Mouse (Mus musculus) adrenal gland, postnatal 14 days (tissue): ENCODE measurements around the gene Unc119. TPM values are rescaled to one million over a fixed set of nuclear protein-coding genes. Genes with fewer than 3 reads are reported as not detected.

Experiments used
- DNase-seq: peaks from one replicate; pipeline ENCODE4 v3.0.0; 2021; ENCODE audit warnings: mixed read lengths
- total RNA-seq: library from RNA; stranded (reverse); gene quantifications from 2 replicates; pipeline ENCODE4 v1.2.3, GENCODE M21; 2021

Gene Unc119
- total RNA-seq, 1 experiment from 2014 or later = 26.8 TPM

DNA sequence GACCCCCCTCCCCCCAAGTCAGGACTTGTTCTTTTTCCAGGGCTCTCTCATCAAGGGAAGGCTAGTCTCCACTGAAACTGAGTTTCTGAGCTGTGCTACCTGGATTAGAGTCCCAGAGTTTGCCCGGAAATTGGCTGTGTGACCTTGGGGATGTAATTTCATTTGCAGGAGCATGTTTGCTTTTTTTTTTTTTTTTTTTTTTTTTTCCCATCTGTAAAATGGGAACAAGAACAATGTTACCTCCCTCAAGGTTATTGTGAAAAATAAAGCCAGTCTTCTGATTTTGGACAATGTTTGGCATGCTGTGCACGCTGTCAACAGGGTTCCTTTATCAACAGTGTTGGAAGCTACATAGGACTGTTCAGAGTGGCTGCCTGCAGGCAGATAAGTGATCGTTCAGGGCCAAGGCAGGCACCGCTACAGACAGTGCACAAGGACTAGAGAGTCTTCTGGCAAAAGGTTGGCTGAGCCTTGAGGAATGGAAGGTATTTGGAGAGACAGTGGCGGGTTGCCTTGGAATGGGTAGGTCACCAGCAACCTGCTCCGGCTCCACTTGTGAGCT, 1.1 kb downstream of the Unc119 start:
- DNase-seq = no peak

- DNase-seq = peak; percentile 79
Observed at GRCm38 (mm10) chr11:78344890-78345715, 1.8 kb downstream of the Unc119 start.

DNA sequence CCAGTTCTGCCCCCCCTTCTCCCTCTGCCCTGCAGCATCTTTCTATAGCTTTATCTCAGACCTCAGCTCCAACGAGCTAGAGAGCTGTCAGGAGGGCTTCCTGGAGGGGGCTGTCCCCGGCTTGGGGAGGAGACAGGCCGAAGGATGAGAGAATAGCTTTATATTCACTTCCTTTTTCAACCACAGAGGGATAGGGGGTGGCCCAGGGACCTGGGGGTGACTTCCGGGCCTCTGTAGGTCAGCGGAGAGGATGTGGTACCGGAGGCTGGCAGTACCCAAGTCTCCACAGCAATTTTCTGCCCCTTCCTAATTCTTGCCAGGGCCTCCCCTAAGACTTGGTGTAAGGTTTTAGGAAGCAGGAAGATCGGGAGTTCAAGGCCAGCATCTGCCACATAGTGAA, 2.5 kb downstream of the Unc119 start:
- peak; percentile 30 for DNase-seq

DNA sequence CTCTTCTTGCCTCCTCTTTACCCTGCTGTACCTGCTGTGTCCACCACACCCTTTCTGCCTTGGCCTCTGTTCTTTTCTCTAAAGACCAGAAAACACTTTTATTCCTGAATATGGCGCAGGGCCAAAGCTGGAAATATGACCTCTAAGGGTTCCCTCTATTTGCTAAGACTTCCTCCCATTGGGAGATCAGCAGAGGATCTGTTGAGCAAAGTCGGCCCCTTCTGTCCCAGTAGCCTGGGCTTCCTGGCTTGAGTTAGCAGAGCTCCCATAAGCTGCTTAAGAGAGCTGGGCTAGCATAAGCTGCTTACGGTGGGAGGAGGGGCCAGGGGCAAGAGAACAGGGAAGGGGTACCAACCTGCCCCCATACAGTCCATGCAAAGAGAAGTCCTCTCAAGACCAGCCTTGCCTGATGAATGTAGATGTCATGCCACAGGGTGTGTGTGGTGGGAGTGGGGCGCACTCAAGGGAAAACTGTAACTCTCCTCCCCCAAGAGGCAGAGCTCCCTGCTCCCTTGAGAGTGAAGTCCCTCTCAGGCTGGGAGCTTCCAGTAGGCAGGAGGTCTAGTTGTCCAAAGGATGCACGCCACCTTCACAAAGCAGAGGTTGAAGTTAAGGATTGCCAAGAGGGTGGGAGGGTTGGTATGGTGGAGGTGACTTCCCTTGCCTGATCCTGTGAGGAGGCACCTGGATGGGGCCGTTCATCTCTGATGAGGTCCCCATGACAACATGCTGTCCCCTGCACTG, 3.2 kb downstream of the Unc119 start:
- peak; percentile 57 for DNase-seq

DNA sequence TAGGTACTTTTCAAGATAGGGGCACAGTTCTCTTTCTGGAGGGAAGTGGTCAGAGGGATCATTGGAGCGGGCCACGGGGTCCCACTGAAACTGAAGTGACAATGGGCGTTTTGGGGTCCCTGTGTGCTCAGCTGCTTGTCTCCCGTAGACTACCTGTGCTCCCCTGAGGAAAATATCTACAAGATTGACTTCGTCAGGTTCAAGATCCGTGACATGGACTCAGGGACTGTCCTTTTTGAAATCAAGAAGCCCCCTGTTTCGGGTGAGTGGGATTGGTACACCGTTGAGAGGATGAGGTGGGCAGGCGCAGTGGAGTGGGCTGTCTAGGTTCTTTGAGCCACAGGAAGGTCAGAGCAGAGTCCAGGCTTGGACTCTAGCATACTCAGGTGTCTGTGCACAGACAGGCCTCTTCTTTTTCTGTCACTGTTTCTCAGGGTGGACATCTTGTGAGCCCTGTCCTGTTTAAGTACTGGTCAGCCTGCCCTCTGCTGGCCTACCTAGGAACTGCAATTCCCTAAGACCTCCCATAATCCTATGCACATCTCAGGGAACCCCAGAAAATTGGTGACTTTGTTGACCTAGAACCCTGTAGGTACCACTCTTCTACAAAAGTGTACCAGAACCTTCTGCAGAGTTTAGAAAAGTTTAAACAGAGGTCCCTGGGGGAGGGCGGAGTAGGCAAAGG, 3.9 kb downstream of the Unc119 start:
- DNase-seq = peak; percentile 84

GRCm38 (mm10) chr11:78347908-78348307, 4.6 kb downstream of the Unc119 start:
- DNase-seq = no peak

GRCm38 (mm10) chr11:78348474-78348873, 5.2 kb downstream of the Unc119 start:
- no peak for DNase-seq

DNA sequence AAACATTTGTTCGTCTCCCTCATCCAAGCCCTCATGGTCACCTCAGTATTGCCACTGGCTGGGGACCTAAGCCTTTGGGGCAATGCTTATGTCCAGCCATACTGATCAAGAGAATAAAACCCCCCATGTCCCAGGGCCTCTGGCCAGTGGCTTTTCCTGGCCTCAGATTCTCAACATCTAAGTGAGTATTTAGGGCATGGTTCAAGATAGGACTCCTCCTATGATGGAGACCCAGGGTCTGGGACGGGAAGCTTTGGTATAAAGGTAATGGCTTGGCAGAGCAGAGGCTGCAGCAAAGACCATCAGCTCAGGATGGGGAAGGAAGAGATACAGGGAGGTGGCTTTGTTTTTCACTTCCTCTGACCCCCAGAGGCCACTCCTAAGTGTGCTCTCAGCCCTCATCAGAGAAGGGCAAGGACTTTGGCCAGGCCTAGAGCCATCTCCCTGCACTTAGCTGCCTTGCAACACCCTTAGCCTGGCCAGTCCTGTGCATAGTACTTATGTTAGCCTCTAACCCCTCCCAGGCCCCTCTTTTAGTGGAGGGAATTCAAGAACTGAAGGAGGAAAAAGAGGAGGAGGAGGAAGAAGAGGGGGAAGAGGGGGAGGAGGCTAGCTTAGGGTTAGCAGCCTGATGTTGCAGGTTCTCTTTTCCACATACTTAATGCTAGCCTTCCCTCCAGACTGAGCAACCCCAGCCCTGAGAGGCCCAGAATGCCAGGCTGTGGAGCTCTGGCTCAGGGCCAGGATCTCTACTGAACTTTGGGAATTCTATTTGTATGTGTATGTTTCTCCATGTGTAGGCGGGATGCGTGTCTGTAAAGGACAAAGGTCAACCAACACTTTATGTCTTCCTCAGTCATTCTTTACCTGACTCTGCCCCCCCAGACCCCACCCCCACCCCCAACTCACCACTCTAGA, 6.4 kb downstream of the Unc119 start:
- DNase-seq = no peak

- DNase-seq = peak; percentile 10
Observed at GRCm38 (mm10) chr11:78353081-78353480, 9.8 kb downstream of the Unc119 start.

DNA sequence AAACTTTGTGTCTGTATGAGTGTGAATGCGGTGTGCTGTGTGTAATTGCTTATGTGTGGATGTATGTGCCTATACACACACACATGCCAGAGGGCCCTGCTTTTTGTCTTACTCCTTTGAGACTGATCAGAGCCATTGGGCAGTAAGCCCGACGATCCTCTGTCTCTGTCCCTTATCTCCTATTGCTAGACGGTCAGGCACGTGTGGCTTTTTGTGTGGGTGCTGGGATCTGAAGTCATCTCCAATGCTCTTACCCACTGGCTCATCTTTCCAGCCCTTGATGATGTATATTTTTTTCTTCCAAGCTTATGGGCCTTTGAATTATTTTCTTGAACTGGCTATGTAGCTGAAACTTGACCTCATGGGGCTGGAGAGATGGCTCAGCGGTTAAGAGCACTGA, 11.6 kb downstream of the Unc119 start:
- DNase-seq = peak; percentile 1

DNA sequence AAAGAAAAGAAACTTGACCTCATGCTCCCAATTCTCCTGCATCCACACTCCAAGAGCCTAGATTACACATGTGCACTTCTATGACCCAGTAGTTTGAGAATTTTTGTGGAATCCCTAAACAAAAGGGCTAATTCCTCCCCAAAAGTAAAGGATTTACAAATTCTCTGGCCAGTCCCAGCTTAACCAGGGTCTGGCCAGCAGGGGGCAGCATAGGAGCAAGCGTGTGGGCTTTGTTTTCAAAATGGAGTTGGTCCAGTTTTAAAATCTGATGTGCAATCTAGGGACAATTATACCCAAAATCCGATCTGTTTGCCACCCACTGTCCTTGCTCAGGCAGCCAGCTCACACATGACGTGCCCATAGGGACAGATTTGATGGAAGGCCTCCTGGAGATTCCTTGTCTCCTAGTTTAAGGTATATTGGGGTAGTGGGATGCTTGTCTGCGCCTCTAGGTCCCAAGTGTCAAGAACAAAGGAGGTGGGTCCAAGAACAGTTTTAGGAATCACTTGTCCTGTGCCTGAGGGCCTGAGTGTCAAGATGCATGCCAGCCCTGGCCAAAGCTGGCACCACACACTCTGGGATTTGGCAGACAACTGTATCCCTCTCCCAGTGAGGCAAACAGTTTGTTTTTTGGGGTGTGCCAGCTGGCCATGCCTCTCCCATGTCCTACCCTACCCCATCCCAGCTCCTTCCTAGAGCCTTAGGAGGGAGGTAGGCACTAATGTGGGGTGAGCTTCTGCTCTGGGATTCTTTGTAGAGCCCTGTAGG, 12.4 kb downstream of the Unc119 start:
- peak; percentile 88 for DNase-seq

- DNase-seq = peak; percentile 63
Observed at GRCm38 (mm10) chr11:78358330-78359007, 15.2 kb downstream of the Unc119 start.

DNA sequence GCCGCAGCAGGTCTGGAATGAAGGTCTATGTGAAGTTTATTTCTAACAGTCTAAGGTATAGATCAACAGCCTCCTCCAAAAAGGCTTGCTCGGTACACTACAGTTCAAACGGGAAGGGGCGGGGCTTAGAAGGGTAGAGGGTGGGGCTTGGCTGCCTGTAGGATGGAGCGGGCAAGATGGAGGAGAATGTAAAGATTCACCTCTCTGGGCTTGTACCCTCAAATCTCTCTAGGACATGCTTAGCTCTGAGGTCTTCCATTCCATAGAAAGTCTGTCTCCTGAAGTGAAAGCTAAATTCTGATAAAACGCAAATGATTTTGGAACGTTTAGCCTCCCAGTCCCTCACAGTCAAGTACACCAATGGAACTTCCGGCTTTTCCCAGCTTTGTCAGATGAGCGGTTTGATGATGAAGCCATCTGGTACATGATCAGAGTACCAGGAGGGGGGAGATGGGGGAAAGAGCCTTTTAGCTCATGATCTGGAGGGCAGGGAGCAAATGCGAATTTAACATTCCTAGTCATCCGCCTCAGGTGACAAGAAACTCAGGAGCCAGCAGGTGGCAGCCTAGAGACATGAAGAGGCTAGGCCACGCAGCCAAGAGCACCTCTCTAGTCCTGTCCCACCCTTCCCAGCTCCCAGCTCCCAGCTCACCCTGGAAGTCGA, 17.0 kb downstream of the Unc119 start:
- DNase-seq = peak; percentile 89

DNA sequence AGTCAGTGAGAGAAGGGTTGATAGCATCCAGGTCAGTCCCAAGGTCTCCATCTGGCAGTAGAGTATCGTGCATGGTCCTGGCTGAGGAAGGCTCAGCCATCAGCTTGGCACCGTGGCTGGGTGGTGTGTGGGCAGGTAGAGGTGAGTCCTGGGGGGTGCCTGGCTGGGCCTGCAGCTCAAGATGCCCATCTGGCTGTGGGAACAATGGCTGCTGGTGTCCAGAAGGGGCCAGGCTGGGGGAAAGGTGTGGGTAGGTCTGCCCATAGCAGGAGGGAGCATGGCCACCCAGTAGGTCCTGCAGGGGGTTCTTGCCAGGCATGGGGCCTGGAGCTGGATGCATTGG, 17.5 kb downstream of the Unc119 start:
- no peak for DNase-seq

GRCm38 (mm10) chr11:78363309-78364007, 20.2 kb downstream of the Unc119 start:
- DNase-seq = no peak

DNA sequence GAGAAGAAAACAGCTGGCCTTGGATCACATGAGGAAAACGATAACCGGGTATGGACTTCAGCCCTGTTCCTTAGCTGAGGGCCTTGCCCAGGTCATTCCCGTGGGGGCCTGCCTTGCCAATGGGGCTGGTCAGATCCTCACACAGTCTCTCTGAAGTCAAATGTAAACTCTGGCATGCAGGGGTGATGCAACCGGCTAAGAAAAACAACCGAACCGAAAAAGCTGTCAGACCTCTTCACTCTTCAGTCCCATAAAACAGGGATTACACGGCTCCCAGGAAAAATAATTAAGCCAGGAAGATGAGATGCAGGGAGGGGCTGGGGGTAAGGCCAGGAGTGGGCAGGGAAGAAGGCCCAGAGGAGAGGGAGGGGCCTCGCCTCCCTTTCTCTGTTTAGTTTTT, 20.8 kb downstream of the Unc119 start:
- DNase-seq = peak; percentile 66

DNA sequence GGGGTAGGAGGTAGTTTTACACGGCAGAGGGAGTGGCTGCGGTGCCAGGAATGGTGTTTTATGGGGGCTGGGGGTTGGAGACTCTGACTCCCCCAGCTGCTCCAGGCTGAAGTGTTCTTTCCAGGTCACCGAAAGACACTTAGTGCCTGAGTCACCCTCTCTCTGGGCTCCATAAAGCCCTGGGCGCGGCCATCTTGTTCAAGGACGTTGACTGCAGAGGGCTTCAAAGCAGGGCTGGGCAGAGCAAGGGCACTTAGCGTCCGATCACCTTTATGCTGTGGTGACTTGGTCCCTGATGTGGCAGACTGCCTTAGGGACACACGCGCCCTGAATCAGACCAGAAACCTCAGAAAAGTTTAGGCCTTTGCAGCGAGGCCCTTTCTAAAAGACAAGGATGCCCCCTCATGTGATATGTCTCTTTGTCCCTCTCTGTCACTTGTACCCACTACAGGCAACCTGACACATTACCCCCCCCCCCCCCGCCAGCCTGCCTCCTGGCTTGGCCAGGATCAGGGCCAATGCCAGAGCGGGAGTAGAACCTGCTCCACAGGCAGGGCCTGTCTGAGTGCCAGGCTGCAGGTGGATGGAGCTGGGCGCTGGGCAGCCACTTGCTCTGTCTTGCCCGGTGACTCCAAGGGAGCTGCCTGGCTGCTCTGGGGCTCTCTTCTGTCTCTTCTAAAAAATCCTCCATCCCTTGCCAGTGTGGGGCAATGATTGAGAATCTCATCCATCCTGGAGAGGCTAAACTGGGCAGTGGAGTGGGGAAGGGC, 24.4 kb downstream of the Unc119 start:
- DNase-seq = peak; percentile 68

DNA sequence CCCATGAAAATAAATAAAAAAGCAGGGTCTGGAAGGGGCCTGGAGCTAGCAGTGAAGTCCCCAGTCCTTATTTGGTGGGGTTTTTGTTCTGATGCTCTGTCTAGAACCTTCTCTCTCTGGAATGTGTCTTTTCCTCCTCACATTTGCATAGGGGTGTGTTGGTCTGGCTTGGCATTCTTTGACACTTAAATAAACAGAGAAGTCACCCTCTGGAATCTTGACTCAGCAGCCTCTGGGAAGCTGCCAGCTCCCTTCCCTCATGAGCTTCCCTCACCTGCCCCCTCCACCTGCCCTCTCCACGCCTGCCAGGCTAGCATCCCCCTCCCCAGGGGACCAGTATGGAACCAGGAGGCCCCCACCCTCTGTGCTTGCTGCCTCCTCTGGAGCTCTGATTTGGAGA, 27.1 kb downstream of the Unc119 start:
- DNase-seq = no peak
